Mouse (Mus musculus): ENCODE data around the gene Tmem132e.

DNA sequence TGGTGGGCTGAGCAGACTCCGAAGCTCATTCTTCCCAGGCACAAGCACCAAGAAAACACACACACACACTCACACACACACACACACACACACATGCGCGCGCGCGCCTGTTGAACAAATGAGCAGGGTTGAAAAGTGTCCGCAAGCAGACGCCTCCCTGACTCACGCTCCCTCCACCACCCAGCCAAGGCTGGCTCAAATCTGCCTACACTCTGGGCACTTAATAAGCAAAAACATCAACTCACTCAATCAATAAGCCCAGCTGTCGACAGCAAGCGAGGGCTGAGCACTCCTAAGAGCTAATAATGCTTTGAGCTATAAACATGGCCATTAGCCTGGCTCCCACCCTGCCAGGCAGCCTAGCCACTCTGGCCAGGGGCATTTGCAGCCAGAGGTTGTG lies 18.5 kb upstream of the Tmem132e start:
- TF ChIP-seq CTCF (IDR thresholded peaks at IDR 0.05; ENCODE audit: low read depth, low read length) (no peak), POLR2A (IDR thresholded peaks at IDR 0.05; ENCODE audit: borderline replicate concordance, low read depth, low read length) (no peak)

Data from bone marrow macrophage, adult 2 months (primary cell).